Comparison of ENCODE assay signal across 15 mouse cellular contexts in genomic region chr1:137952777-137953176, GRCm38 (mm10).
DNase-seq lines count a peak whose midpoint lies in the region; ATAC-seq lines count a peak whose summit lies in the region.
"Had no signal": no experiment of that assay in that cellular context is flagged by ENCODE, and none has a peak within 500 bp of the region (broad histone marks: within the 10 kb centered on the region; RNA-seq: fewer than 3 reads in every experiment).

No protein-coding gene starts in this region.

- peak overlapping the region; percentile 35; the same call in 1 of the 2 replicates for H3K27ac ChIP-seq in forebrain, embryonic 10.5 days
- H3K27ac ChIP-seq in forebrain, embryonic 12.5 days, result no peak overlapping the region
- peak overlapping the region; percentile 50 for H3K27ac ChIP-seq in forebrain, embryonic 15.5 days (replicated peaks)
- H3K27ac ChIP-seq in limb, embryonic 12.5 days, result 0 out of 2 replicates have a peak overlapping the region, but pooled peaks have one; percentile 70
- H3K27ac ChIP-seq: lung, embryonic 15.5 days; midbrain, embryonic 15.5 days had no signal

- H3K36me3 ChIP-seq in forebrain, embryonic 10.5 days (replicated peaks), result peaks cover 42% of the 10 kb centered on the region
- peaks cover 25% of the 10 kb centered on the region for H3K36me3 ChIP-seq in forebrain, embryonic 12.5 days (replicated peaks)
- H3K36me3 ChIP-seq in forebrain, embryonic 15.5 days, result peaks cover 14% of the 10 kb centered on the region; the same call in 1 of the 2 replicates
- peaks cover 33% of the 10 kb centered on the region; the same call in 1 of the 2 replicates for H3K36me3 ChIP-seq in limb, embryonic 12.5 days

- WGBS in forebrain, embryonic 10.5 days, result 60% methylated on average over 1 of the region's 1 CpGs
- WGBS in forebrain, embryonic 12.5 days, result 49% methylated on average over 1 of the region's 1 CpGs
- WGBS in forebrain, embryonic 15.5 days, result 34% methylated on average over 1 of the region's 1 CpGs
- 38% methylated on average over 1 of the region's 1 CpGs for WGBS in limb, embryonic 12.5 days

- H3K4me1 ChIP-seq in forebrain, embryonic 10.5 days, result peaks cover 6% of the 10 kb centered on the region
- peaks cover 7% of the 10 kb centered on the region for H3K4me1 ChIP-seq in forebrain, embryonic 12.5 days
- H3K4me1 ChIP-seq in forebrain, embryonic 15.5 days, result peaks cover 29% of the 10 kb centered on the region
- peaks cover 24% of the 10 kb centered on the region for H3K4me1 ChIP-seq in limb, embryonic 12.5 days (replicated peaks)
- H3K4me1 ChIP-seq: midbrain, embryonic 15.5 days had no signal

- H3K4me2 ChIP-seq in forebrain, embryonic 12.5 days, result no peak overlapping the region
- no peak overlapping the region for H3K4me2 ChIP-seq in forebrain, embryonic 15.5 days (replicated peaks)
- no peak overlapping the region for H3K4me2 ChIP-seq in limb, embryonic 12.5 days
- H3K4me2 ChIP-seq: lung, embryonic 15.5 days; midbrain, embryonic 15.5 days had no signal

- H3K4me3 ChIP-seq in forebrain, embryonic 10.5 days, result no peak overlapping the region
- H3K4me3 ChIP-seq in forebrain, embryonic 12.5 days (replicated peaks), result no peak overlapping the region
- no peak overlapping the region for H3K4me3 ChIP-seq in forebrain, embryonic 15.5 days
- H3K4me3 ChIP-seq in limb, embryonic 12.5 days (replicated peaks), result no peak overlapping the region
- H3K4me3 ChIP-seq: lung, embryonic 15.5 days; midbrain, embryonic 15.5 days had no signal

- H3K9me3 ChIP-seq in forebrain, embryonic 10.5 days, result no peaks in the 10 kb centered on the region
- H3K9me3 ChIP-seq in forebrain, embryonic 12.5 days, result no peaks in the 10 kb centered on the region
- no peaks in the 10 kb centered on the region for H3K9me3 ChIP-seq in forebrain, embryonic 15.5 days
- H3K9me3 ChIP-seq in limb, embryonic 12.5 days, result no peaks in the 10 kb centered on the region
- H3K9me3 ChIP-seq: lung, embryonic 15.5 days; midbrain, embryonic 15.5 days had no signal

- no peak for DNase-seq in forebrain, embryonic 10.5 days (ENCODE audit: extremely low spot score, low spot score)
- DNase-seq in embryo, embryonic 10.5 days (ENCODE audit: low spot score), result peak; percentile 42
- no peak for DNase-seq in frontal cortex, postnatal 36 days (ENCODE audit: low spot score in 2 of 2)
- no peak for DNase-seq in B cell, adult 2 months
- DNase-seq: adrenal gland, adult 2 months; gastrocnemius, postnatal 36 days; heart, postnatal 10 days; kidney, postnatal 4 days; spleen, adult 18-20 months had no signal

- no peak for ATAC-seq in forebrain, embryonic 12.5 days (ENCODE audit: low FRiP score)
- peak; percentile 53 for ATAC-seq in forebrain, embryonic 15.5 days (replicated peaks)
- no peak for ATAC-seq in limb, embryonic 12.5 days (ENCODE audit: insufficient number of reproducible peaks, insufficient read depth, low FRiP score, low TSS enrichment, low read depth)
- ATAC-seq in CD4-positive, CD25-positive, alpha-beta regulatory T cell, adult 4 months, result no peak
- ATAC-seq: midbrain, embryonic 15.5 days had no signal

- H3K9ac ChIP-seq in forebrain, embryonic 12.5 days, result no peak overlapping the region
- H3K9ac ChIP-seq in forebrain, embryonic 15.5 days (replicated peaks), result no peak overlapping the region
- no peak overlapping the region for H3K9ac ChIP-seq in limb, embryonic 12.5 days (replicated peaks)
- H3K9ac ChIP-seq: lung, embryonic 15.5 days; midbrain, embryonic 15.5 days had no signal

- no peaks in the 10 kb centered on the region for H3K27me3 ChIP-seq in forebrain, embryonic 10.5 days (ENCODE audit: poor library complexity, severe bottlenecking)
- no peaks in the 10 kb centered on the region for H3K27me3 ChIP-seq in forebrain, embryonic 12.5 days
- no peaks in the 10 kb centered on the region for H3K27me3 ChIP-seq in forebrain, embryonic 15.5 days
- no peaks in the 10 kb centered on the region for H3K27me3 ChIP-seq in limb, embryonic 12.5 days
- H3K27me3 ChIP-seq: lung, embryonic 15.5 days; midbrain, embryonic 15.5 days had no signal
